Mouse (Mus musculus) lung, embryonic 14.5 days (tissue): ENCODE results near the gene Hectd1. TPM values are rescaled to one million over a fixed set of nuclear protein-coding genes. Genes with fewer than 3 reads are reported as not detected.

ENCODE experiments used
- ATAC-seq: fragments of 200-750 bp; cut with Nextera tagmentation; 2 replicates; pipeline ENCODE4 v1.8.0; 2017; ENCODE audit warnings: mild to moderate bottlenecking, moderate TSS enrichment, moderate library complexity; ENCODE audit not compliant: insufficient read depth
- DNase-seq: peaks from one replicate; pipeline ENCODE4 v3.0.0-alpha.2; 2015
- H3K27ac ChIP-seq: fragments of 300-500 bp; sonication (generic); 2 replicates; pipeline ENCODE4 v1.5.1; 2014; ENCODE audit warnings: low read depth, mild to moderate bottlenecking, moderate library complexity
- H3K27me3 ChIP-seq: fragments of 300-500 bp; sonication (generic); 2 replicates; pipeline ENCODE4 v1.6.1; 2014; ENCODE audit warnings: low read length, control low read depth; ENCODE audit not compliant: insufficient read depth
- H3K36me3 ChIP-seq: fragments of 300-500 bp; sonication (generic); 2 replicates; pipeline ENCODE4 v1.6.1; 2014; ENCODE audit warnings: control low read depth; ENCODE audit not compliant: insufficient read depth
- H3K4me1 ChIP-seq: fragments of 300-500 bp; sonication (generic); 2 replicates; pipeline ENCODE4 v1.6.1; 2014; ENCODE audit warnings: antibody characterized with exemption, control low read depth; ENCODE audit not compliant: insufficient read depth
- H3K4me2 ChIP-seq: fragments of 300-500 bp; sonication (generic); 2 replicates; pipeline ENCODE4 v1.6.1; 2014; ENCODE audit warnings: mild to moderate bottlenecking
- H3K4me3 ChIP-seq: fragments of 300-500 bp; sonication (generic); 2 replicates; pipeline ENCODE4 v1.5.1; 2014; ENCODE audit warnings: low read depth, low read length
- H3K9ac ChIP-seq: fragments of 300-500 bp; sonication (generic); 2 replicates; pipeline ENCODE4 v1.6.1; 2014
- H3K9me3 ChIP-seq: fragments of 300-500 bp; sonication (generic); 2 replicates; pipeline ENCODE4 v1.6.1; 2016; ENCODE audit warnings: low read depth, low read length, control low read depth
- CTCF ChIP-seq: IDR thresholded peaks from 2 replicates; pipeline ENCODE4 v1.5.1; 2016; ENCODE audit warnings: antibody characterized with exemption, low read depth
- WGBS: fragments of 180-500 bp; shearing (Covaris S2); extraction: QIAGEN DNeasy Blood & Tissue Kit; methylation state at CpG from one replicate; pipeline ENCODE4 v1.1.7; 2014; 5-methylcytosine and 5-hydroxymethylcytosine counted together
- polyA plus RNA-seq: library from polyadenylated mRNA; unstranded; fragments of >200 nt; fragmentation: Nextera tagmentation; extraction: Ambion mirVana; gene quantifications from 2 replicates; pipeline ENCODE4 v1.2.1, GENCODE M21; 2014

The Hectd1 gene
- polyA plus RNA-seq = 46.6 and 46.8 TPM in 2 replicates

- Histone ChIP-seq H3K4me2 (peak within 1 kb of the TSS; percentile 86), H3K4me3 (peak within 1 kb of the TSS; percentile 96), H3K27me3 (no peaks in the 10 kb centered on the region), H3K4me1 (0 out of 2 replicates have a peak, but pooled peaks cover 5% of the 10 kb centered on the region), H3K9me3 (no peaks in the 10 kb centered on the region), H3K36me3 (peaks cover 14% of the 10 kb centered on the region), H3K9ac (peak within 1 kb of the TSS; percentile 99), H3K27ac (peak within 1 kb of the TSS; percentile 99)
- no peak for TF ChIP-seq CTCF
- DNase-seq (peak; percentile 93), ATAC-seq (peak; percentile 95)
- under 1% methylated on average over 70 of the region's 114 CpGs for whole genome bisulfite sequencing
Measured at GRCm38 (mm10) chr12:51829290-51830076, at the start of gene Hectd1. Gene Hectd1, minus strand, starts transcription at chr12:51829536.

- WGBS = 51% methylated on average over 11 of the region's 11 CpGs
- no peak for TF ChIP-seq CTCF
- no peak overlapping the region for H3K4me2 ChIP-seq
- H3K9me3 ChIP-seq = no peaks in the 10 kb centered on the region
- H3K4me1 ChIP-seq = no peaks in the 10 kb centered on the region
- no peak overlapping the region for H3K4me3 ChIP-seq
- no peak for ATAC-seq
- 0 out of 2 replicates have a peak, but pooled peaks cover 3% of the 10 kb centered on the region for H3K36me3 ChIP-seq
- DNase-seq = no peak
- H3K27ac ChIP-seq = no peak overlapping the region
- H3K27me3 ChIP-seq = no peaks in the 10 kb centered on the region
- no peak overlapping the region for H3K9ac ChIP-seq
Measured at GRCm38 (mm10) chr12:51871446-51872144, 42.3 kb upstream of the Hectd1 start.

GRCm38 (mm10) chr12:51869511-51869910 is 40.2 kb upstream of the Hectd1 start:
- Histone ChIP-seq H3K27ac (no peak overlapping the region), H3K4me2 (no peak overlapping the region), H3K4me3 (no peak overlapping the region), H3K9me3 (no peaks in the 10 kb centered on the region), H3K4me1 (peaks cover 7% of the 10 kb centered on the region), H3K9ac (no peak overlapping the region), H3K27me3 (no peaks in the 10 kb centered on the region), H3K36me3 (no peaks in the 10 kb centered on the region)
- no peak for TF ChIP-seq CTCF
- ATAC-seq (no peak), DNase-seq (no peak)
- WGBS = 76% methylated on average over 3 of the region's 3 CpGs

- no peak for DNase-seq
- Histone ChIP-seq H3K27me3 (no peaks in the 10 kb centered on the region), H3K9ac (no peak overlapping the region), H3K4me2 (no peak overlapping the region), H3K27ac (no peak overlapping the region), H3K4me3 (no peak overlapping the region), H3K9me3 (no peaks in the 10 kb centered on the region), H3K4me1 (peaks cover 7% of the 10 kb centered on the region), H3K36me3 (no peaks in the 10 kb centered on the region)
- TF ChIP-seq CTCF = no peak
- ATAC-seq = no peak
- 68% methylated on average over 8 of the region's 8 CpGs for WGBS
Measured at GRCm38 (mm10) chr12:51867076-51867475, 37.7 kb upstream of the Hectd1 start.

- H3K4me1 ChIP-seq = peaks cover 7% of the 10 kb centered on the region
- H3K27me3 ChIP-seq = no peaks in the 10 kb centered on the region
- 0 out of 2 replicates have a peak, but pooled peaks have one; percentile 44 for ATAC-seq
- no peak overlapping the region for H3K9ac ChIP-seq
- TF ChIP-seq CTCF = no peak
- DNase-seq = peak; percentile 36
- peak overlapping the region; percentile 24; the same call in 1 of the 2 replicates for H3K27ac ChIP-seq
- no peaks in the 10 kb centered on the region for H3K9me3 ChIP-seq
- H3K4me3 ChIP-seq = no peak overlapping the region
- no peak overlapping the region for H3K4me2 ChIP-seq
- no peaks in the 10 kb centered on the region for H3K36me3 ChIP-seq
- 55% methylated on average over 13 of the region's 13 CpGs for WGBS
Measured at GRCm38 (mm10) chr12:51866226-51866910, 37.0 kb upstream of the Hectd1 start.

GRCm38 (mm10) chr12:51865790-51866179 is 36.4 kb upstream of the Hectd1 start:
- Histone ChIP-seq H3K36me3 (no peaks in the 10 kb centered on the region), H3K4me2 (no peak overlapping the region), H3K4me1 (peaks cover 7% of the 10 kb centered on the region), H3K27ac (peak overlapping the region; percentile 24; the same call in 1 of the 2 replicates), H3K9ac (no peak overlapping the region), H3K9me3 (no peaks in the 10 kb centered on the region), H3K4me3 (no peak overlapping the region), H3K27me3 (no peaks in the 10 kb centered on the region)
- DNase-seq = peak; percentile 29
- TF ChIP-seq CTCF = no peak
- peak; percentile 71 for ATAC-seq
- WGBS = 46% methylated on average over 4 of the region's 4 CpGs
